Mouse (Mus musculus) intestine, embryonic 15.5 days (tissue): ENCODE measurements around the gene Cracr2b. TPM values are rescaled to one million over a fixed set of nuclear protein-coding genes. Genes with fewer than 3 reads are reported as not detected.

Experiments used
- ATAC-seq: fragments of 200-750 bp; cut with Nextera tagmentation; 2 replicates; pipeline ENCODE4 v1.8.0; 2017; ENCODE audit warnings: moderate TSS enrichment, moderate library complexity
- H3K27ac ChIP-seq: fragments of 300-500 bp; sonication (generic); 2 replicates; pipeline ENCODE4 v1.5.1; 2015; ENCODE audit warnings: mild to moderate bottlenecking, inconsistent platforms
- H3K27me3 ChIP-seq: fragments of 300-500 bp; sonication (generic); replicated peaks from 2 replicates; pipeline ENCODE4 v1.6.1; 2015; ENCODE audit warnings: inconsistent platforms
- H3K36me3 ChIP-seq: fragments of 300-500 bp; sonication (generic); 2 replicates; pipeline ENCODE4 v1.6.1; 2015; ENCODE audit warnings: inconsistent platforms
- H3K4me1 ChIP-seq: fragments of 300-500 bp; sonication (generic); replicated peaks from 2 replicates; pipeline ENCODE4 v1.6.1; 2015; ENCODE audit warnings: inconsistent platforms
- H3K4me2 ChIP-seq: fragments of 300-500 bp; sonication (generic); replicated peaks from 2 replicates; pipeline ENCODE4 v1.6.1; 2015; ENCODE audit warnings: mild to moderate bottlenecking, inconsistent platforms
- H3K4me3 ChIP-seq: fragments of 300-500 bp; sonication (generic); replicated peaks from 2 replicates; pipeline ENCODE4 v1.5.1; 2015; ENCODE audit warnings: inconsistent platforms
- H3K9ac ChIP-seq: fragments of 300-500 bp; sonication (generic); 2 replicates; pipeline ENCODE4 v1.6.1; 2015; ENCODE audit warnings: inconsistent platforms
- H3K9me3 ChIP-seq: fragments of 300-500 bp; sonication (generic); 2 replicates; pipeline ENCODE4 v1.6.1; 2016; ENCODE audit warnings: inconsistent platforms
- WGBS: fragments of 180-500 bp; shearing (Covaris S2); methylation state at CpG from one replicate; pipeline ENCODE4 v1.1.7; 2015; 5-methylcytosine and 5-hydroxymethylcytosine counted together
- polyA plus RNA-seq: library from polyadenylated mRNA; unstranded; fragments of >200 nt; fragmentation: Nextera tagmentation; extraction: Ambion mirVana; gene quantifications from 2 replicates; pipeline ENCODE4 v1.2.1, GENCODE M21; 2015

Gene Cracr2b
- polyA plus RNA-seq, 1 experiment from 2014 or later, result 16.5 TPM

DNA sequence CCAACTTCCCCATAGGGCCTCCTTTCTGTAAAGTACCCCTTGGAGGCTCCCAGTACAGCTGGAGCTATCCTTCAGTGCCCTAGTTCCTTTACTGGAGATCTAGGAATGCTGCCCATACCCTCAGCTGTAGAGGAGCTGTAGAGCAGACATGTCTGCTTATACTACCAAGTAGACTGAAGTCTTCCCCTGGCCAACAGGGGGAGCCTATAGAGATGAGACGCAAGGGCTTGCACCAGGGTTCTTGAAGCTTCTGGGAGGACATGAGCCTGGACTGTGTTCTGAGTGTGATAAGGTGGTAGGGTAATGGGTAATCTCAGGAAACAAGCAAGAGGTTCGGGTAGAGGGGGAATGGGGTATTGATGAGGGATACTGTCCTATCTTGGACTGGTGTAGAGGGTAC, 30.3 kb downstream of the Cracr2b start:
- no peaks in the 10 kb centered on the region for H3K4me1 ChIP-seq
- WGBS, result 84% methylated on average over 2 of the region's 2 CpGs
- no peak overlapping the region for H3K4me3 ChIP-seq
- no peaks in the 10 kb centered on the region for H3K27me3 ChIP-seq
- H3K9ac ChIP-seq, result no peak overlapping the region
- H3K27ac ChIP-seq, result no peak overlapping the region
- no peak overlapping the region for H3K4me2 ChIP-seq
- no peaks in the 10 kb centered on the region for H3K9me3 ChIP-seq
- peaks cover 8% of the 10 kb centered on the region for H3K36me3 ChIP-seq
- no peak for ATAC-seq

DNA sequence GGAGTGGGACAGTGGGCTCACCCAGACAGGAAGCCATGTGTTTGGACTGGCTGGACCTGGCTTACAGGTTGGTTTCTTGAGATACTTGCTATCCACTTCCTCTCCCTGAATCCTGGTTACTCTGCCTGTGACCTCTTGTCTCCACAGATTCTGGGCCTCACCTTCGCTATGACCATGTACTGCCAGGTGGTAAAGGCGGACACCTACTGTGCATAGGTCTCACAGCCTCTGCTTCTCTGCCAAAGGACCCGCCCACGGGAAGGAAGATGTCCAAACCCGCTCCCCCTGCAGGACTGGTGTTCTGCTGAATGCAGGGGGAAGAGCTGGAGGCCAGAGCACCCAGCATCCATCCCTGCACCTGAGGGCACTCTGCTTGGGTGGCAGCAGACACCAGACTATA, 31.8 kb downstream of the Cracr2b start:
- no peak for ATAC-seq
- no peak overlapping the region for H3K9ac ChIP-seq
- WGBS, result 86% methylated on average over 5 of the region's 5 CpGs
- H3K9me3 ChIP-seq, result no peaks in the 10 kb centered on the region
- H3K4me2 ChIP-seq, result no peak overlapping the region
- peaks cover 8% of the 10 kb centered on the region for H3K36me3 ChIP-seq
- no peak overlapping the region for H3K27ac ChIP-seq
- H3K27me3 ChIP-seq, result no peaks in the 10 kb centered on the region
- no peak overlapping the region for H3K4me3 ChIP-seq
- no peaks in the 10 kb centered on the region for H3K4me1 ChIP-seq

DNA sequence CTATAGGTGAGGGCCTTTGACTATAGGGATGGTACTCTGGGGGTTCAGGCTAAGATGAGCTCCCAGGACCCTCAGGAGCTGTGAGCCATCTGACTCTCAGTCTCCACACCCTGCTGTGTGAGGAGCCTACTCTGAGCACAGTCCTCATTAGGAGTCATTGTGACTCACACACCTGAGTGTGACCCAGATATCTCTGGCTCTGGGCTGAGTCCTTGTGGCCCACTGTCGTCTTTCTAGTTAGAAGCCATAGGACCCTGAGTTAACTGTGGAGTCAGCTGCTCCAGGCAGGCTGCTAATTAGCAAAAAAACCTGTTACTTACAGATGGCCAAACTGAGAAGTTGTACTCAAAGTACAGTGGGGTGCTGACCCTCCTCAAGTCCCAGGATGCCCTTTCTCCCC, 32.8 kb downstream of the Cracr2b start:
- Histone ChIP-seq H3K9ac (no peak overlapping the region), H3K36me3 (peaks cover 8% of the 10 kb centered on the region), H3K27ac (no peak overlapping the region), H3K4me1 (no peaks in the 10 kb centered on the region), H3K27me3 (no peaks in the 10 kb centered on the region), H3K4me3 (no peak overlapping the region), H3K9me3 (no peaks in the 10 kb centered on the region), H3K4me2 (no peak overlapping the region)
- no peak for ATAC-seq
- 77% methylated on average over 1 of the region's 1 CpGs for WGBS

DNA sequence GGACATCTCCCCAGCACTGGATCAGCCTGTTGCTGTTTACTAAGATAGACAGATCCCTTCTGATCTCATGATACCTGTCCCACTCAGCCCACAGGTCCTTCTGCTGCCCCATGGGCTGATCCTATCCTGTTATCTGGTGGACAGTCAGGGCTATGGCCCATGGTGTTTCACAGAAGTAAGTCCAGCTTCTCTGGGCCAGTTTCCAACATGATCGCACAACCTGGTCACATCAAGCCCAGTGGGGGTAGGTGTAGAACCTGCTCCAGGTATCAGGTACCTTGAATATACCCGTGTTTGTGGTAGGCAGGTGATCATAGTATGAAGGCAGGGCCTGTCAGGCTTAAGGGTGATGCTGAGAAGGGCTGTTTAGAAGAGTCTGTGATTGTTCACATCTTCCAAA, 34.5 kb downstream of the Cracr2b start:
- Histone ChIP-seq H3K4me1 (no peaks in the 10 kb centered on the region), H3K9me3 (no peaks in the 10 kb centered on the region), H3K4me3 (no peak overlapping the region), H3K27ac (no peak overlapping the region), H3K36me3 (peaks cover 8% of the 10 kb centered on the region), H3K9ac (no peak overlapping the region), H3K27me3 (no peaks in the 10 kb centered on the region), H3K4me2 (no peak overlapping the region)
- WGBS, result 84% methylated on average over 2 of the region's 2 CpGs
- ATAC-seq, result no peak

DNA sequence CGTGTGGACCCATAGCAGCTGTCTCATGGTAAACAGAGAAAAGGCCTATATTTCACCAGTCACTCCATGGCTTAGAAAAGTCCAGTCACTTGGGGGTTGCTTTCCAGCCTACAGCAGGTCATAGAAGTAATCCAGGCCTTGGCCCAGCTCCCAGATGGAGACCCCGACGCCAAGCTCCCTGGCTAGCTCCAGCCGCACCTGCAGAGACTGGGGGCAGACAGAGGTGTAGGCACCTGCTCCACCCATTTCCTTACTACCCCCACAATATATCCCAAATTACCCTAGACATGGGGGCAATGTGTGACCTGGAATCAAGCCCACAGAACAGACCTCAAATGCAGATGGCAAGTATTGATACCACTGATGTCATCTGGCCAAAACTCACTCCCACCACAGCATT, 35.0 kb downstream of the Cracr2b start:
- peaks cover 8% of the 10 kb centered on the region for H3K36me3 ChIP-seq
- H3K27me3 ChIP-seq, result no peaks in the 10 kb centered on the region
- H3K27ac ChIP-seq, result no peak overlapping the region
- no peak overlapping the region for H3K9ac ChIP-seq
- no peaks in the 10 kb centered on the region for H3K4me1 ChIP-seq
- no peak for ATAC-seq
- no peaks in the 10 kb centered on the region for H3K9me3 ChIP-seq
- WGBS, result 89% methylated on average over 4 of the region's 4 CpGs
- no peak overlapping the region for H3K4me3 ChIP-seq
- H3K4me2 ChIP-seq, result no peak overlapping the region

DNA sequence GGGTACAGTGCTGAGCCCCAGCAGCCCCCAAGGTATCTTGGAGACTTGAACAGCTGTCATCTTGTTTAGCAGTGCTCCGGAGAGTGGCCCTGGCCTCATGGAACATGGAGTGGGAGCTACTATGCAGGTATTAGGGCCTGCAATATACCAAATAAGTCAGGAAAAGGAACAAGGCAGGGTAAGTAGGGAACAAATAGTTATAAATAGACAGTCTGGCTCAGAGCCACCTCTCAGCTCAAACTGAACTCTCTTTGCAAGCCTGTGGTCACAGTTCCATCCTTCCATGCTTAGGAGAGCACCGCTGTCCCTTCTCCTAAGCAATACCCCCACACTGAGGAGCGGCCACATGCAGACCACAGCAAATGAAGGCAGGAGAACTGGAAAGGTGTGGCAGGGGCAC, 36.7 kb downstream of the Cracr2b start:
- Histone ChIP-seq H3K9ac (no peak overlapping the region), H3K9me3 (no peaks in the 10 kb centered on the region), H3K4me1 (no peaks in the 10 kb centered on the region), H3K4me3 (no peak overlapping the region), H3K36me3 (0 out of 2 replicates have a peak, but pooled peaks cover 3% of the 10 kb centered on the region), H3K4me2 (no peak overlapping the region), H3K27ac (no peak overlapping the region), H3K27me3 (no peaks in the 10 kb centered on the region)
- no peak for ATAC-seq
- WGBS, result 95% methylated on average over 3 of the region's 3 CpGs

DNA sequence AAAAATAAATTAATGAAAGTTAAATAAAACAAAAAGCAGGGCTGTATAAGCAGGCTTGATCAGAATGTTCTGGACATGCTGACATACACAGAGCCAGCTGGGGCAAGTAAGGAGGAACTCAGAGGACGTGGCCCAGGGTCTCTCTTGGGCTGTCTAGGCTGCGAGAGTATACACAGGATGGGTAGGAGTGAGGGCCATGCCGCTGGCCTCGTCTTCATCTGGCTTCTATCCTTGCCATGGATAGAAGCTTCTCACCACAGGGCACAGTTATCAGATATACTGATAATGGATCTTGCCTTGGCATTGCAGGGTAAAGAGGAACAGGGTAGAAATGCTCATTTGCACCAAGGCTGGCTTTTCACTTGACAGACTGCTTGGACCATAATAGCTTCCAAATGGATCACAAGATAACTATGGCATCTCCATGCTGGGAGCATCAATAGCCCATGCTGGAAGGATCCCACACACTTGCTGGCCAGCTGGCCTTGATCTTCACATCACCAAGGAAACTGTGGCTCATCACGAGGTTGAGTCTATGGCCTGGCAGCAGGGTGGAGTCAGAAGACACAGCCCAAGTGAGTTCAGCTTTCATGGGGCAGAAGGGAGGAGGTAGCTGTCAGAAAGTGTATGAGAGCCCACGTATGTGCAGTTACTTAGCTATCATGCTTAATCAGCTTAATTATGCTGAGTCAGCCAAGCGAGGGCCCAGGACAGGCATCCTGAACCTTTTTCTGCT, 41.1 kb downstream of the Cracr2b start:
- Histone ChIP-seq H3K27me3 (no peaks in the 10 kb centered on the region), H3K4me1 (0 out of 2 replicates have a peak, but pooled peaks cover 4% of the 10 kb centered on the region), H3K27ac (no peak overlapping the region), H3K4me3 (no peak overlapping the region), H3K4me2 (no peak overlapping the region), H3K9ac (no peak overlapping the region), H3K9me3 (no peaks in the 10 kb centered on the region), H3K36me3 (no peaks in the 10 kb centered on the region)
- no peak for ATAC-seq
- WGBS, result 83% methylated on average over 7 of the region's 7 CpGs

DNA sequence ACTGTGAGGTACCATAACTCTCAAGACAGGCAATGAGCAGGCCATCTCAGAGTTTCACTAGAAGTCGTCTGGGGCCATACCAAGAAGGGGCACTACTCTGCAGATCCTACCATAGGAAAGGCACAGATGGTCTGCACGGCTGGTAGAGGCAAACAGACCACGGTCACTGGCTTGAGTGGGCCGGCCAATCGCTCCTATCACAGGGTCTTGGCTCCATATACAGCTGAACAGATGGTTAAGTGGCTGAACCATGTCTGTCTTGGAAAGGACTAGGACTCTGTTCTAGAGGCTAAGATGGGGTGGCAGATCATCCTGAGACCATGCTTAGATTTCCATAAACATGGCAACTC, 41.6 kb downstream of the Cracr2b start:
- Histone ChIP-seq H3K36me3 (no peaks in the 10 kb centered on the region), H3K27me3 (no peaks in the 10 kb centered on the region), H3K4me2 (no peak overlapping the region), H3K9ac (no peak overlapping the region), H3K27ac (no peak overlapping the region), H3K4me1 (0 out of 2 replicates have a peak, but pooled peaks cover 4% of the 10 kb centered on the region), H3K4me3 (no peak overlapping the region), H3K9me3 (no peaks in the 10 kb centered on the region)
- WGBS, result 92% methylated on average over 5 of the region's 5 CpGs
- ATAC-seq, result no peak

DNA sequence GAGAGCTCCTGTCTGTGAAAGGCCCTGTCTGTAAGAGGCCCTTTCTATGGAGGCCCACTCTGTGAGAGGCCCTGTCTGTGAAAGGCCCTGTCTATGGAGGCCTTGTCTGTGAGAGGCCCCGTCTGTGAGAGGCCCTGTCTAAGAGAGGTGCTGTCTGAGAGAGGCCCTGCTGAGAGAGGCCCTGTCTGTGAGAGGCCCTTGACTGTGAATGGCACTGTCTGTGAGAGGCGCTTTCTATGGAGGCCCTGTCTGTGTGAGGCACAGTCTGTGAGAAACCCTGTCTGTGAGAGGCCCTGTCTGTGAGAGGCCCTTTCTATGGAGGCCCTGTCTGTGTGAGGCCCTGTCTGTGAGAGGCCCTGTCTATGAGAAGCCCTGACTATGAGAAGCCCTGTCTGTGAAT, 45.4 kb downstream of the Cracr2b start:
- no peak overlapping the region for H3K4me3 ChIP-seq
- H3K27me3 ChIP-seq, result no peaks in the 10 kb centered on the region
- peak; percentile 32; the same call in 1 of the 2 replicates for ATAC-seq
- 73% methylated on average over 2 of the region's 2 CpGs for WGBS
- H3K4me2 ChIP-seq, result no peak overlapping the region
- H3K4me1 ChIP-seq, result 0 out of 2 replicates have a peak, but pooled peaks cover 4% of the 10 kb centered on the region
- H3K9me3 ChIP-seq, result no peaks in the 10 kb centered on the region
- H3K36me3 ChIP-seq, result no peaks in the 10 kb centered on the region
- no peak overlapping the region for H3K9ac ChIP-seq
- no peak overlapping the region for H3K27ac ChIP-seq

DNA sequence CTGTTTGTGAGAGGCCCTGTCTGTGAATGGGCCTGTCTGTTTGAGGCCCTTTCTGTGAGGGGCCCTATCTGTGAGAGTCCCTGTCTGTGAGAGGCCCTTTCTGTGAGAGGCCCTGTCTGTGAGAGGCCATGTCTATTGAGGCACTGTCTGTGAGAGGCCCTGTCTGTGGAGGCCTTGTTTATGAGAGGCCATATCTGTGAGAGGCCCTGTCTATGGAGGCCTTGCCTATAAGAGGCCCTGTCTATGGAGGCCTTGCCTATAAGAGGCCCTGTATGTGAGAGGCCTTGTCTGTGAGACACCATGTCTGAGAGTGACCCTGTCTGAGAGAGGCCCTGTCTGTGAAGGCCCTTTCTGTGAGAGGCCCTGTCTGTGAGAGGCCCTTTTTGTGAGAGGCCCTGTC, 47.3 kb downstream of the Cracr2b start:
- Histone ChIP-seq H3K4me3 (no peak overlapping the region), H3K4me1 (0 out of 2 replicates have a peak, but pooled peaks cover 4% of the 10 kb centered on the region), H3K4me2 (no peak overlapping the region), H3K9me3 (no peaks in the 10 kb centered on the region), H3K27ac (peak overlapping the region; percentile 23; the same call in 1 of the 2 replicates), H3K9ac (no peak overlapping the region), H3K27me3 (no peaks in the 10 kb centered on the region), H3K36me3 (no peaks in the 10 kb centered on the region)
- peak; percentile 84 for ATAC-seq

DNA sequence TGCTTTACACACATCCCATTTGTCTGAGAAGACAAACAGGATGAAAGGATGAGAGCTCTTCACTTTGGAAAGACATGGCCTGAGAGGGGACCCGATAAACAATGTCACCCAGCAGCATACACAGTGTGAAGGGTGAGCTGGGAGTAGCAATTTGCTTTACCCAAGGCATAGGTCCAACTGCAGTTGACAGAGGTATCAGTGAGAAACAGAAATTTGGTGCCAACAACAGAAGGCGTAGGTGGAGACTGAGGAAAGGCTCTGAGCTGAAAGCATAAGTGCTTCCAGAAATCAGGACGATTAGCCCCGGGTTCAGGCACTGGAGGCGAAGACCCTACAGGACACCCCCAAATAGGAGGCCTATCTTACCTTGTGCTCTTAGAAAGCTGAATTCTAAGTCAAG, 49.3 kb downstream of the Cracr2b start:
- H3K27ac ChIP-seq, result no peak overlapping the region

DNA sequence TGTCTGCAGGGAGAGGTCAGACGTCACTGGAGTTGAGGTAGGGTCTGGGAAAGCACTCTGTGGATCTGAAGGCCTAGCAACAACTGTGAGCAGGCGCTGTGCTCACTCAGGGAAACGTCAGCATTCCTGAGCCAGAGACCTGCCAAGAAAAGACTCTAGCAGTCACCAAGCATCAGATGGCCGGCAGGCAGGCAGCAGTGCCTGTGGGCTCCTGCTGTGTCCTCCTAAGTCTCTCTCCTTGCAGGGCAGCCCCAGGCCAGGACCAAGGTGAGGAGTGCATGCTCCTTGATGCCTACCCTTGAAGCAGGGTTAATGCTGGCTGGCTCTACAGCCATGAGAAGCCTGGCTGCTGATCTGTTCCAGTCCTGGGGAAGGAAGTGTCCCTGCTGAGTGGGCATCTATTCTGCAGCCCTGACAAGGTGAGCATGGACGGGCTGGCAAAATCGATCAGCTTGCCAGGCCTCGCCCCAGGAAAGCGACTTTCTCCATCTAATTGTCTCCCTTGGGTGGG, 49.8 kb downstream of the Cracr2b start:
- Histone ChIP-seq H3K4me2 (no peak overlapping the region), H3K9ac (no peak overlapping the region), H3K36me3 (no peaks in the 10 kb centered on the region), H3K9me3 (no peaks in the 10 kb centered on the region), H3K4me3 (no peak overlapping the region), H3K27ac (no peak overlapping the region), H3K27me3 (no peaks in the 10 kb centered on the region), H3K4me1 (0 out of 2 replicates have a peak, but pooled peaks cover 2% of the 10 kb centered on the region)
- ATAC-seq, result no peak
- WGBS, result 74% methylated on average over 8 of the region's 8 CpGs

More for the DNA sequence above, 49.3 kb downstream of the Cracr2b start:
- H3K9me3 ChIP-seq, result no peaks in the 10 kb centered on the region
- H3K4me2 ChIP-seq, result no peak overlapping the region
- 0 out of 2 replicates have a peak, but pooled peaks cover 4% of the 10 kb centered on the region for H3K4me1 ChIP-seq
- H3K4me3 ChIP-seq, result no peak overlapping the region
- H3K27me3 ChIP-seq, result no peaks in the 10 kb centered on the region
- 90% methylated on average over 5 of the region's 5 CpGs for WGBS
- ATAC-seq, result no peak
- H3K9ac ChIP-seq, result no peak overlapping the region
- H3K36me3 ChIP-seq, result no peaks in the 10 kb centered on the region
